Mouse (Mus musculus): ENCODE data around the gene Gm10100. TPM values are rescaled to one million over a fixed set of nuclear protein-coding genes. Genes with fewer than 3 reads are reported as not detected.
"Not testable (repeated sequence)": the region's sequence is repeated elsewhere in the genome, so short reads cannot be mapped to it uniquely, and the experiment has no call there.

Gm10100 gene
- polyA plus RNA-seq, 1 experiment from 2014 or later = not detected

DNA sequence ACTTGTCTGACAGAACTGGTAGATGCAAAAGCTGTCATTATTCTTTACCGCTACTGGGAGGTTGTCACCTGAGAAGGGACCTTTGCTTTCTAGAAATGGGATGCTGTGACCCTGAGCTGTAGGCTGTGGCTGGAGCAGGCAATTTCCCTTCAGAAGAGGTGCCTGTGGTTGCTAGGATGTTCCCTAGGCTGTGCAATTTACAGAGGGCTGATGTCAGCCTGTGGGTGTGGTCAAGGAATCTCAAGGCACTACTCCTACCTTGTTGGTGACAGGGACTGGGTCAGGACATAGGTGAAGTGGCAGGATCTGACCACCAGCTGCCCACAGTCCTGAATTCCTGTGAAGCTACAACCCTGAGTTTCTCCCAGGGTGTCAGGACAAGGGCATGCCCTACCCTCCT lies 43.4 kb downstream of the Gm10100 start:
- no peaks in the 10 kb centered on the region for H3K27me3 ChIP-seq
- no peaks in the 10 kb centered on the region for H3K9me3 ChIP-seq
- no peaks in the 10 kb centered on the region for H3K36me3 ChIP-seq
- H3K4me1 ChIP-seq (replicated peaks) = no peaks in the 10 kb centered on the region
- no peak overlapping the region for H3K4me3 ChIP-seq
- no peak overlapping the region for H3K4me2 ChIP-seq
- ATAC-seq (ENCODE audit: low FRiP score) = no peak
- no peak overlapping the region for H3K27ac ChIP-seq
- no peak overlapping the region for H3K9ac ChIP-seq
- 81% methylated on average over 1 of the region's 1 CpGs for WGBS

DNA sequence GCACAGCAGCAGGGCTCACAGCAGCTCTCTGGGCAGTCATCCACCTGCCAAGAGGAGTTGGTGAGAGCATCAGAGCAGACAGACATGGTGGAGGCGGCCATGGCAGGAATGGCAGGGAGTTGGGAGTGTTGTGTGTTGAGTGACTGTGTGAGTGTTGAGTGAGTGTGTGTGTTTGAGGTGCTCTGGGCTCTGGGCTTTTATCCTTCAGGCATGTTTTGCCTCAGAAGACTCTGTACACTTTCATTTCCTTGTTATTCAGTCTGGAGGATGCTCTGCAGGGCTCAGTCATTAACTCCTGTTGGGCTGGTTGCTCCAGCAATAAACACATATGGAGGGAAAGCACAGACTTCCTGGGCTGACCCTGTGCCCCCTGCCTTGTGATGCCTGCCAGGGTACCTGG lies 44.9 kb downstream of the Gm10100 start, which contains the start of gene Gm3238:
Gene Gm3238 (minus strand): TSS at position 101 of the 400 bp plus-strand sequence.
- H3K27ac ChIP-seq; ATAC-seq (ENCODE audit: low FRiP score); H3K4me2 ChIP-seq; H3K4me1 ChIP-seq (replicated peaks); H3K4me3 ChIP-seq; H3K36me3 ChIP-seq; H3K27me3 ChIP-seq; H3K9me3 ChIP-seq; H3K9ac ChIP-seq: not testable (repeated sequence)
- 75% methylated on average over 1 of the region's 1 CpGs for WGBS

DNA sequence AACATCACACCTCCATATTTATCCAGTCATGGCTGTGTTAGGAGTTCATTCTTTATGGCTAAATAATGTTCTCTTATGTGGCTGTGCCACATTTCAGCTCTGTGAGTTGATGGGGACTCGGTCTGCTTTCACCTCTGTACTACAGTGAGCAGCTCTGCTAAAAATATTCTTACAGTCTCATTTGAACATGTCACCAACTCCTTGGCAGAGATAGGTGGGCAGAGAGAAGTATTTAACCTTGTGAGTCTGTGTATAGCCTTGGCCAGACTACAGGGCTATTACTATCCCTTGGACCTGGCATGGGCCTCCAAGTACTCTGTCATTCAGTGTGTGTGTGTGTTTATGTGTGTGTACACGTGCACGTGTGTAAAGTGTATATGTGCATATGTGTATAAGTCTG lies 45.9 kb downstream of the Gm10100 start:
- WGBS = 93% methylated on average over 3 of the region's 3 CpGs
- not testable (repeated sequence) for H3K36me3 ChIP-seq; H3K9ac ChIP-seq; H3K4me3 ChIP-seq; H3K27me3 ChIP-seq; H3K4me1 ChIP-seq (replicated peaks); H3K9me3 ChIP-seq; ATAC-seq (ENCODE audit: low FRiP score); H3K4me2 ChIP-seq; H3K27ac ChIP-seq

Other genes with a start within 250 kb of the Gm10100 start
- 41.2 and 41.8 TPM in 2 replicates for gene Fam207a, start 210.7 kb upstream of the Gm10100 start, polyA plus RNA-seq (2015; fragmentation: Nextera tagmentation; extraction: Ambion mirVana)
- gene Itgb2, start 196.2 kb upstream of the Gm10100 start, polyA plus RNA-seq (2015; fragmentation: Nextera tagmentation; extraction: Ambion mirVana) = 0.67 and 0.90 TPM in 2 replicates
- gene Pttg1ip, start 144.8 kb upstream of the Gm10100 start, polyA plus RNA-seq (2015; fragmentation: Nextera tagmentation; extraction: Ambion mirVana) = 69.0 and 71.9 TPM in 2 replicates
- 271 and 274 TPM in 2 replicates for gene Sumo3, start 120.4 kb upstream of the Gm10100 start, polyA plus RNA-seq (2015; fragmentation: Nextera tagmentation; extraction: Ambion mirVana)
- gene Gm49325, start 120.3 kb upstream of the Gm10100 start, polyA plus RNA-seq (2015; fragmentation: Nextera tagmentation; extraction: Ambion mirVana) = 2.1 and 3.4 TPM in 2 replicates
- gene Ube2g2, start 104.2 kb upstream of the Gm10100 start, polyA plus RNA-seq (2015; fragmentation: Nextera tagmentation; extraction: Ambion mirVana) = 94.5 and 95.0 TPM in 2 replicates
- gene Tspear, start 39.9 kb upstream of the Gm10100 start, polyA plus RNA-seq (2015; fragmentation: Nextera tagmentation; extraction: Ambion mirVana) = 0.74 and 0.82 TPM in 2 replicates
- gene Gm19402, start 35.7 kb upstream of the Gm10100 start, polyA plus RNA-seq (2015; fragmentation: Nextera tagmentation; extraction: Ambion mirVana) = not detected in 2 replicates
- not detected in 2 replicates for gene Gm9508, start 29.3 kb upstream of the Gm10100 start, polyA plus RNA-seq (2015; fragmentation: Nextera tagmentation; extraction: Ambion mirVana)
- gene Gm10272, start 19.9 kb upstream of the Gm10100 start, polyA plus RNA-seq (2015; fragmentation: Nextera tagmentation; extraction: Ambion mirVana) = not detected in 2 replicates
- gene Gm10024, start 15.0 kb upstream of the Gm10100 start, polyA plus RNA-seq (2015; fragmentation: Nextera tagmentation; extraction: Ambion mirVana) = not detected in 2 replicates
- not detected in 2 replicates for gene Gm10142, start 10.7 kb upstream of the Gm10100 start, polyA plus RNA-seq (2015; fragmentation: Nextera tagmentation; extraction: Ambion mirVana)
- gene Krtap12-1, start 5.9 kb upstream of the Gm10100 start, polyA plus RNA-seq (2015; fragmentation: Nextera tagmentation; extraction: Ambion mirVana) = not detected in 2 replicates
- gene Gm18596, start 16.2 kb downstream of the Gm10100 start, polyA plus RNA-seq (2015; fragmentation: Nextera tagmentation; extraction: Ambion mirVana) = not detected in 2 replicates
- gene Gm9736, start 24.9 kb downstream of the Gm10100 start, polyA plus RNA-seq (2015; fragmentation: Nextera tagmentation; extraction: Ambion mirVana) = not detected in 2 replicates
- not detected in 2 replicates for gene Gm3233, start 33.2 kb downstream of the Gm10100 start, polyA plus RNA-seq (2015; fragmentation: Nextera tagmentation; extraction: Ambion mirVana)
- not detected in 2 replicates for gene Gm3238, start 44.8 kb downstream of the Gm10100 start, polyA plus RNA-seq (2015; fragmentation: Nextera tagmentation; extraction: Ambion mirVana)
- gene Gm7138, start 50.5 kb downstream of the Gm10100 start, polyA plus RNA-seq (2015; fragmentation: Nextera tagmentation; extraction: Ambion mirVana) = not detected in 2 replicates
- not detected in 2 replicates for gene Gm3250, start 56.1 kb downstream of the Gm10100 start, polyA plus RNA-seq (2015; fragmentation: Nextera tagmentation; extraction: Ambion mirVana)
- not detected in 2 replicates for gene Gm7137, start 61.7 kb downstream of the Gm10100 start, polyA plus RNA-seq (2015; fragmentation: Nextera tagmentation; extraction: Ambion mirVana)
- gene Gm9639, start 68.6 kb downstream of the Gm10100 start, polyA plus RNA-seq (2015; fragmentation: Nextera tagmentation; extraction: Ambion mirVana) = not detected in 2 replicates
- gene Gm19668, start 72.6 kb downstream of the Gm10100 start, polyA plus RNA-seq (2015; fragmentation: Nextera tagmentation; extraction: Ambion mirVana) = not detected in 2 replicates
- not detected in 2 replicates for gene Gm9507, start 85.4 kb downstream of the Gm10100 start, polyA plus RNA-seq (2015; fragmentation: Nextera tagmentation; extraction: Ambion mirVana)
- not detected in 2 replicates for gene Gm2696, start 88.2 kb downstream of the Gm10100 start, polyA plus RNA-seq (2015; fragmentation: Nextera tagmentation; extraction: Ambion mirVana)
- gene Krtap10-4, start 100.6 kb downstream of the Gm10100 start, polyA plus RNA-seq (2015; fragmentation: Nextera tagmentation; extraction: Ambion mirVana) = not detected in 2 replicates
- gene Krtap10-10, start 109.5 kb downstream of the Gm10100 start, polyA plus RNA-seq (2015; fragmentation: Nextera tagmentation; extraction: Ambion mirVana) = not detected in 2 replicates
- not detected in 2 replicates for gene Gm36176, start 120.3 kb downstream of the Gm10100 start, polyA plus RNA-seq (2015; fragmentation: Nextera tagmentation; extraction: Ambion mirVana)
- gene Gm10318, start 126.4 kb downstream of the Gm10100 start, polyA plus RNA-seq (2015; fragmentation: Nextera tagmentation; extraction: Ambion mirVana) = not detected in 2 replicates
- not detected in 2 replicates for gene Gm3285, start 135.5 kb downstream of the Gm10100 start, polyA plus RNA-seq (2015; fragmentation: Nextera tagmentation; extraction: Ambion mirVana)
- gene Lrrc3, start 176.1 kb downstream of the Gm10100 start, polyA plus RNA-seq (2015; fragmentation: Nextera tagmentation; extraction: Ambion mirVana) = 12.5 and 14.0 TPM in 2 replicates
- gene Trpm2, start 244.1 kb downstream of the Gm10100 start, polyA plus RNA-seq (2015; fragmentation: Nextera tagmentation; extraction: Ambion mirVana) = 3.0 and 3.9 TPM in 2 replicates